Mouse (Mus musculus): Measurements from ENCODE around the gene Fan1. TPM values are rescaled to one million over a fixed set of nuclear protein-coding genes. Genes with fewer than 3 reads are reported as not detected.

The Fan1 gene
- polyA plus RNA-seq (2012; rRNA removed), result 0.59 and 0.76 TPM in 2 replicates

GRCm38 (mm10) chr7:64373830-64374562, at the start of gene Fan1:
TSS of gene Fan1 (minus strand) at chr7:64374095.

GRCm38 (mm10) chr7:64392122-64392818, 18.4 kb upstream of the Fan1 start, which contains the start of the genes Mphosph10 and Mcee:
TSS of gene Mphosph10 (minus strand) at chr7:64392268.
TSS of gene Mcee (plus strand) at chr7:64392607.

Other genes with a start within 250 kb of the Fan1 start
- 0.08 and 0.22 TPM in 2 replicates for gene Trpm1, start 220.3 kb downstream of the Fan1 start, polyA plus RNA-seq (2012; rRNA removed)
- 1.0 and 1.8 TPM in 2 replicates for gene Mtmr10, start 86.4 kb downstream of the Fan1 start, polyA plus RNA-seq (2012; rRNA removed)
- 0.16 TPM in 1 of 2 replicates, not detected in the other for gene Mphosph10, start 18.2 kb upstream of the Fan1 start, polyA plus RNA-seq (2012; rRNA removed)
- 5.9 and 6.0 TPM in 2 replicates for gene Mcee, start 18.5 kb upstream of the Fan1 start, polyA plus RNA-seq (2012; rRNA removed)
- gene Apba2, start 127.6 kb upstream of the Fan1 start, polyA plus RNA-seq (2012; rRNA removed), result 0.87 and 1.2 TPM in 2 replicates